20 mouse cellular contexts compared by ENCODE assay signal in genomic region chr4:151285432-151285831, GRCm38 (mm10).
A peak's percentile ranks its signal among the peaks of the same experiment; 100 is the strongest.
DNase-seq lines count a peak whose midpoint lies in the region; ATAC-seq lines count a peak whose summit lies in the region.
"Had no signal": no experiment of that assay in that cellular context is flagged by ENCODE, and none has a peak within 500 bp of the region (broad histone marks: within the 10 kb centered on the region; RNA-seq: fewer than 3 reads in every experiment).

No protein-coding gene starts in this region.

- 0 out of 2 replicates have a peak, but pooled peaks cover 10% of the 10 kb centered on the region for H3K27me3 ChIP-seq in hindbrain, embryonic 12.5 days
- 0 out of 2 replicates have a peak, but pooled peaks cover 2% of the 10 kb centered on the region for H3K27me3 ChIP-seq in hindbrain, embryonic 10.5 days (ENCODE audit: insufficient read depth, poor library complexity, severe bottlenecking)
- no peaks in the 10 kb centered on the region for H3K27me3 ChIP-seq in midbrain, embryonic 14.5 days (ENCODE audit: control insufficient read depth, insufficient read depth, low read length)
- H3K27me3 ChIP-seq in midbrain, embryonic 10.5 days (ENCODE audit: low read depth, poor library complexity, severe bottlenecking) = peaks cover 18% of the 10 kb centered on the region
- H3K27me3 ChIP-seq in neural tube, embryonic 15.5 days (replicated peaks) = no peaks in the 10 kb centered on the region
- H3K27me3 ChIP-seq: embryonic facial prominence, embryonic 15.5 days; Patski had no signal

- peaks cover 16% of the 10 kb centered on the region for H3K4me1 ChIP-seq in hindbrain, embryonic 12.5 days
- H3K4me1 ChIP-seq in hindbrain, embryonic 10.5 days (replicated peaks) = peaks cover 34% of the 10 kb centered on the region
- peaks cover 11% of the 10 kb centered on the region for H3K4me1 ChIP-seq in midbrain, embryonic 14.5 days (ENCODE audit: control insufficient read depth, insufficient read depth, low read length)
- peaks cover 24% of the 10 kb centered on the region for H3K4me1 ChIP-seq in midbrain, embryonic 10.5 days
- peaks cover 28% of the 10 kb centered on the region; the same call in 1 of the 2 replicates for H3K4me1 ChIP-seq in neural tube, embryonic 15.5 days
- H3K4me1 ChIP-seq: embryonic facial prominence, embryonic 15.5 days had no signal

- WGBS in hindbrain, embryonic 12.5 days = 67% methylated on average over 3 of the region's 3 CpGs
- WGBS in hindbrain, embryonic 10.5 days = 69% methylated on average over 3 of the region's 3 CpGs
- 69% methylated on average over 3 of the region's 3 CpGs for WGBS in midbrain, embryonic 14.5 days
- WGBS in midbrain, embryonic 10.5 days = 73% methylated on average over 3 of the region's 3 CpGs
- 79% methylated on average over 3 of the region's 3 CpGs for WGBS in neural tube, embryonic 15.5 days

- no peak overlapping the region for H3K4me2 ChIP-seq in hindbrain, embryonic 12.5 days (replicated peaks)
- H3K4me2 ChIP-seq in midbrain, embryonic 14.5 days (ENCODE audit: low read length) = no peak overlapping the region
- no peak overlapping the region for H3K4me2 ChIP-seq in neural tube, embryonic 15.5 days
- H3K4me2 ChIP-seq: embryonic facial prominence, embryonic 15.5 days had no signal

- ATAC-seq in hindbrain, embryonic 12.5 days (ENCODE audit: low FRiP score) = no peak
- no peak for ATAC-seq in midbrain, embryonic 14.5 days (ENCODE audit: low FRiP score, low TSS enrichment)
- ATAC-seq in neural tube, embryonic 15.5 days (ENCODE audit: low FRiP score) = no peak
- ATAC-seq: intestine, embryonic 16.5 days; midbrain, embryonic 16.5 days; Patski had no signal

- H3K9me3 ChIP-seq in hindbrain, embryonic 12.5 days (replicated peaks) = no peaks in the 10 kb centered on the region
- no peaks in the 10 kb centered on the region for H3K9me3 ChIP-seq in hindbrain, embryonic 10.5 days
- H3K9me3 ChIP-seq in midbrain, embryonic 14.5 days (ENCODE audit: control insufficient read depth, low read length) = no peaks in the 10 kb centered on the region
- no peaks in the 10 kb centered on the region for H3K9me3 ChIP-seq in midbrain, embryonic 10.5 days (replicated peaks)
- H3K9me3 ChIP-seq in neural tube, embryonic 15.5 days (replicated peaks) = no peaks in the 10 kb centered on the region
- H3K9me3 ChIP-seq: embryonic facial prominence, embryonic 15.5 days had no signal

- DNase-seq in hindbrain, embryonic 10.5 days (ENCODE audit: low spot score) = no peak
- DNase-seq in midbrain, embryonic 14.5 days = no peak
- DNase-seq in midbrain, embryonic 10.5 days (ENCODE audit: low spot score) = no peak
- peak; percentile 79 for DNase-seq in R1 (ENCODE audit: low read depth, low spot score)
- DNase-seq in right cerebral cortex, postnatal 4 days = no peak
- no peak for DNase-seq in kidney, postnatal 14 days
- DNase-seq: embryo, embryonic 11 days; forebrain, postnatal 0 days; heart, adult 11 months; heart, postnatal 36 days; layer of hippocampus, postnatal 36 days; spleen, adult 18-20 months; thymus, postnatal 4 days had no signal

- no peaks in the 10 kb centered on the region for H3K36me3 ChIP-seq in hindbrain, embryonic 12.5 days
- no peaks in the 10 kb centered on the region for H3K36me3 ChIP-seq in hindbrain, embryonic 10.5 days
- no peaks in the 10 kb centered on the region for H3K36me3 ChIP-seq in midbrain, embryonic 14.5 days (ENCODE audit: control insufficient read depth, insufficient read depth, low read length)
- H3K36me3 ChIP-seq in midbrain, embryonic 10.5 days = no peaks in the 10 kb centered on the region
- no peaks in the 10 kb centered on the region for H3K36me3 ChIP-seq in neural tube, embryonic 15.5 days
- H3K36me3 ChIP-seq: embryonic facial prominence, embryonic 15.5 days had no signal

- no peak overlapping the region for H3K9ac ChIP-seq in hindbrain, embryonic 12.5 days
- H3K9ac ChIP-seq in midbrain, embryonic 14.5 days (replicated peaks; ENCODE audit: low read length) = no peak overlapping the region
- H3K9ac ChIP-seq in neural tube, embryonic 15.5 days (replicated peaks) = no peak overlapping the region
- H3K9ac ChIP-seq: embryonic facial prominence, embryonic 15.5 days; forebrain, postnatal 0 days; liver, embryonic 14.5 days had no signal

- no peak overlapping the region for H3K4me3 ChIP-seq in hindbrain, embryonic 12.5 days
- no peak overlapping the region for H3K4me3 ChIP-seq in hindbrain, embryonic 10.5 days
- H3K4me3 ChIP-seq in midbrain, embryonic 14.5 days (replicated peaks; ENCODE audit: low read depth, low read length) = no peak overlapping the region
- H3K4me3 ChIP-seq in midbrain, embryonic 10.5 days = no peak overlapping the region
- H3K4me3 ChIP-seq in neural tube, embryonic 15.5 days (replicated peaks) = no peak overlapping the region
- H3K4me3 ChIP-seq: embryonic facial prominence, embryonic 15.5 days had no signal

- H3K27ac ChIP-seq in hindbrain, embryonic 12.5 days = peak overlapping the region; percentile 45
- no peak overlapping the region for H3K27ac ChIP-seq in hindbrain, embryonic 10.5 days
- 0 out of 2 replicates have a peak overlapping the region, but pooled peaks have one; percentile 4 for H3K27ac ChIP-seq in midbrain, embryonic 14.5 days (replicated peaks; ENCODE audit: low read depth, low read length)
- no peak overlapping the region for H3K27ac ChIP-seq in midbrain, embryonic 10.5 days (replicated peaks)
- peak overlapping the region; percentile 67; the same call in 1 of the 2 replicates for H3K27ac ChIP-seq in neural tube, embryonic 15.5 days (replicated peaks)
- H3K27ac ChIP-seq: embryonic facial prominence, embryonic 15.5 days; liver, embryonic 14.5 days had no signal

Comparison
In these comparisons a context has a peak if more than half of its experiments do, and no peak if none do; other contexts are left out.
1. H3K27ac ChIP-seq: peak in hindbrain, embryonic 12.5 days (single experiment), midbrain, embryonic 14.5 days (single experiment) and neural tube, embryonic 15.5 days (single experiment); none in hindbrain, embryonic 10.5 days (single experiment) and midbrain, embryonic 10.5 days (single experiment).